Mouse (Mus musculus) heart, postnatal 4 days (tissue): Measurements from ENCODE around the gene Ppp1r14a. TPM values are rescaled to one million over a fixed set of nuclear protein-coding genes. Genes with fewer than 3 reads are reported as not detected.
A peak's percentile ranks its signal among the peaks of the same experiment; 100 is the strongest.

ENCODE experiments used
- DNase-seq: peaks from one replicate; pipeline ENCODE4 v3.0.0; 2021
- total RNA-seq, 2 experiments: library from RNA; stranded (reverse); gene quantifications; 2 replicates each; pipeline ENCODE4 v1.2.3; 2021

Gene Ppp1r14a
- total RNA-seq, 2 experiments from 2014 or later = 22.8 to 24.7 TPM

DNA sequence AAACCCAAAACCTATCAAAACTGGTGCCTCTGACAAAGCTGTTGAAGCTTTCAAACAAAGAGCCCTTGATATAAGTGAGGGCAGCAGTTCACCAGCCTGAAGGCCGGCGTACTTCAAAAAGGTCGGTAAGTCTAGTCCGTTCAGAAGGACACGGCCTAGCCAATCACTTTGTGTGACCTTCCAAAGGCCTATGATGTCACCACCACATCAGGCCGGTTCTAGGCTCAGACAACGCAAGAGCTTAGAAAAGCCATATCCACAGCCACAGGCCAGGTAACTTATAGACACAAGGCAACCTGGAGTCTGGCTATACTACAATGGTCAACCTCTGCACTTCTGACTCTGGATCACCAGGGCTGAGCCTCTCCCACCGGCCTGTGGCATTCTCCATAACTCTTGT lies 9.2 kb upstream of the Ppp1r14a start:
- no peak for DNase-seq

DNA sequence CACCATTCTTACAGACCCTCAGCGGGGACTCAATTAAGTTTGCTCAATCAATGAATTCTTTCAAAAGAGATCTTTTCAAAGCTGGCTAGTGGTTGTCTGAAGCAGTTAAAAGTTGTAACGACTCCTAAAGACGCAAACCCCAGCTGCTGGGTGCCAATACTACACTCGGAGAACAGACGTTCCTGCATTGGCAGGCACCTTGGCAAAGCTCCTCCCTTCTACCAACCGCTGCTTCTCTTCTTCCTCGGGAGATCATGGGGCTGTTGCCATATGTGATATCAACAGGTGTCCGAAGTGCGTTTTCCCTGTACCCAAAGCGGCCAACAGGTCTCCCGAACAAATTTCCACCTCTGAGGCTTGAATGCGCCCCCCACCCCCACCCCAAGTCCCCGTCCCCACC lies 8.3 kb upstream of the Ppp1r14a start:
- no peak for DNase-seq

DNA sequence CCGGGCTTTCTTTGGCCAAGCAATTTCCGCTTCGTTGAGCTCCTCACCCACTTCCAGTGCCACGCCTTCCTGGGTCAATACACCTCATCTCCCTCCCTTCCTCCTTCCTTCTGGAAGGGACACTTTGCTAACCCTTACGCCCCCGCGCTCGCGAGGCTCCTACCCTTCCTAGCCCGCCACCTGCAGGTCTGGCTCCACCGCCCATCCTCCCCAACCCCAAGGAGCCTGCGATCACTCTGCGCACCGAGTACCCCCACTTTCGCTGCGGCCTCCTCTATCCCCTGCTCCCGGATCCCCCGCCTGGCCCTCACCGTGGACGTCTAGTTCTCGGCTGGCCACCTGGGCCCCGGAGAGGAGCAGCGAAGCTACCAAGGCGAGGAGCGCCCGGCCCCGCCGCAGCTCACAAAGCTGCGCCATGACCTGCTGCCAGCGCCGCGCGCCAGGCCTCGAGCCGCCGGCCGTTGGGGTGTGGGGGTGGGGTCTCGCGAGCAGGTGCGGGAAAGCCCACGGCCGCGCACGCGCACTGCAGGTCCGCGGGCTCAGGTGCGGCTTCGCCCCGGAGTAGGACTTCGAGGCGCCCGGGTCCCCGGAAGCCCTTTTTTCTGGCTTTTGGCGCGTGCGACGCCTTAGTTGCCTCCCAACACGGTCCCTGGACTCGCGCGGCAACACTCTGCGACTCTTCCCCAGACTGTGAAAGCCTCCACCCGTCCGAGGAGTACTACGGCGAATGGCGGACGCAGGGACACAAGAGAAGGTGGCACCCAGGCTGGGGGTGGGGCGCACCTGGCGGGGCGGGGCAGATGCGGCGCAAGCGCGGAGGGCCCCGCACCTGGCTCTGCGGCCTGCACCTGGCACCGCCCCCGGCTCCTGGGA lies 7.7 kb upstream of the Ppp1r14a start, which contains the start of gene Spint2:
Gene Spint2, minus strand, starts transcription at position 712 of the 873 bp plus-strand sequence.
- DNase-seq = peak; percentile 68

DNA sequence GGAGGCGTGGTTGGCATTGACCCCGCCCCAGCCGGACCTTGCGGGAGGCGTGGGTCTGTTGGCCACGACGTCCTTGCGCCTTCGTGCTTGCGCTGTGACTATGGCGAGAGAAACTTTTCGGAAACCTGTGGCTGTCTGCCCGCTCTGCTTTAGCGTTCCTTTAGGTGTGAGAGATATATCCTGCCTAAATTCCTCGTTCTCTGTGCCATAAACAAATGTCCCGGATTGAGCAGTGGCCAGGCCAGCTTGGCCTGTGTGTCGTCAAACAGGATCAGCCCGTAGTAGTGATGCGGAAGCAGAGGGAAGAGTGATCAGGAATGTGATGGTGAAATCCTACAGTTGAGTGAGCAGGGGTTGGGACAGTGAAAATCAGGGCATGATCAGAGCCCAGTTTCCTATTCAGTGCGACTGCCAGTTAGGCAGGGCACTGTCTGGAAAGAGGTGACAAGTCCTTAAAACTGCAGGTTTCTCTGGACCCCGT lies 7.0 kb upstream of the Ppp1r14a start:
- DNase-seq = no peak

DNA sequence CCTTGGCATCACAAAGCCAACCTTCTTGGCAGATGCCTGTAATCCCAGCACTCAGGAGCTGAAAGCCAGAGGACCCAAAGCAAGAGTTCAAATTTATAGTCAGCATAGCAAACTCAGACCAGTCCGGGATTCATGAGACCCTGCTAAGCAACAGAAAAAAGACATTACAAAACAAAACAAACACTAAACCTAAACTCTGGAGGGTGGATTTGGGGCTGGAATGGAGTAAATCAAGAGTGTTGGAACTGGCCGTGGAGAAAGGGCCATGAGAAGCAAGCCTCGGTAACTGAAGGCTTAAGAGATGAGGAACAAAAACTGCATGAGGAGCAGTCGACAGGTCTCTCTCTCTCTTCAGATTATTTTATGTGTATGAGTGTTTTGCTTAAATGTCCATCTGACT lies 5.2 kb upstream of the Ppp1r14a start:
- DNase-seq = no peak

DNA sequence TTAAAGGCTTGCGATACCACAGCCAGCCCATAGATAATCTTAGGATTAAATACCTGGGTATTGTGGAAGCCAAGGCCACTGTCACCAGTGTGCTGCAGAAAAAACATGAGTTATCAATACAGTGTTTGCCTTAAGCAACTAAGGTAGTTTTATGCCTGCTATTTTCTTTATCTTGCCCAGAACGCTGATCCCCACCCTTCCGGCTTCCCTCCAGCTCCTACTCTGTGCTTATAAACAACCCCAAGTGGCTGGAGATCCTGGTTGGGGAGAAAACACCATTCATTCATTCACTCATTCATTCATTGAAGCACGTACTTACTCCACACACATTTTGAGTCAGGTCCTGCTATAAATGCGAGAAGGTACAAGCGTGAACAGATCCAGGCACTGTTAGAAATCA lies 4.6 kb upstream of the Ppp1r14a start:
- no peak for DNase-seq

DNA sequence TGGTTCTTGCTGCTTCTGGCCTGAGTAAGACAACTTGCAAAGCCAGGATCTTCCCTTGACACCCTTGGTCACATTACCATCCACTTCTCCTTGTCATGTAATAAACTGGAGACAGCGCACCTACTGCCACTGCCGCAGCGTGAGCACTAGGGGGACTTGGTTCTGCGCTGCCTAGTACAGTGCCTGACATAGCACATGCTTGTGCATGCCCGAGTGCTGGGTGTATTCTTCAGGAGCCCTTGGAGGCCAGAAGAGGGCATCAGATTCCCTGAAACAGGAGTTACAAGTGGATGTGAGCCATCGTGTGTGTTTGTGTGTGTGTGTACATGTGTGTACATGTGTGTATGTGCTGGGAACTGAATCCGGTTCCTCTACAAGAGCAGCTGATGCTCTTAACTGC lies 1.6 kb upstream of the Ppp1r14a start:
- DNase-seq = no peak

DNA sequence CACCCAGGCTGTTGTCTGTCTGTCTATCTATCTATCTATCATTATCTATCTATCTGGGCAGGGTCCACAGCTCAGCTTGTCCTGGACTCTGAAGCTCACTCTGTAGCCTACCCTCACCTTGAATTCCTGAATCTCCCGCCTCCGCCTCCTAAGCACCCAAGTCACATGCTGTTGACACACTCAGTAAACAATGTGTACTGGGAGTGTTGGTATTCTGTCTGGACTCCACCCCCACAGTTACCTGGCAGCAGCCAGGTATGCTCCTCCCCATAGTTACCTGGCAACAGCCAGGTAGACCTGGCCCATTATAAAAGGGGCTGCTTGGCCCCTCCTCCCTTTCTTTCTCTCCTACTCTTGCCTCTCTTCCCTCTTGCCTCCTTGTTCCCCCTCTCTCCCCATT lies 1.0 kb upstream of the Ppp1r14a start:
- no peak for DNase-seq

DNA sequence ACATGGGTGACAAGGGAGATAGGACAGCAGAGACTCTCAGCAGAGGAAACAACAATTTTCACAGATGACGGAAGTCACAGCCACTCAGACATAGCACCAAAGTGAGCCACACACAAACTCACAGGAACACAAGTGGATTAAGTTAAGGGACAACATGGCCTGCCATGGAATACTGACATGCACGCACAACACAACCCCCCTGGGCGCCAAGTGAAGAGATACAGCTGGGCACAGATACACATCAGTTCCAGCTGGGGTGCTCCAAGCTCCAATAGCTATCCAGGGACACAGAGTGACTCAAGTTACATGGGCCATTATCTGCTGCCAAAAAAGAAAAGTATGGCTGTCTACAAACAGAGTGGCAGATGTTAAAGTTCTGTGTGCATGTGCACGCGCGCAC lies 748 bp downstream of the Ppp1r14a start:
- peak; percentile 33 for DNase-seq

DNA sequence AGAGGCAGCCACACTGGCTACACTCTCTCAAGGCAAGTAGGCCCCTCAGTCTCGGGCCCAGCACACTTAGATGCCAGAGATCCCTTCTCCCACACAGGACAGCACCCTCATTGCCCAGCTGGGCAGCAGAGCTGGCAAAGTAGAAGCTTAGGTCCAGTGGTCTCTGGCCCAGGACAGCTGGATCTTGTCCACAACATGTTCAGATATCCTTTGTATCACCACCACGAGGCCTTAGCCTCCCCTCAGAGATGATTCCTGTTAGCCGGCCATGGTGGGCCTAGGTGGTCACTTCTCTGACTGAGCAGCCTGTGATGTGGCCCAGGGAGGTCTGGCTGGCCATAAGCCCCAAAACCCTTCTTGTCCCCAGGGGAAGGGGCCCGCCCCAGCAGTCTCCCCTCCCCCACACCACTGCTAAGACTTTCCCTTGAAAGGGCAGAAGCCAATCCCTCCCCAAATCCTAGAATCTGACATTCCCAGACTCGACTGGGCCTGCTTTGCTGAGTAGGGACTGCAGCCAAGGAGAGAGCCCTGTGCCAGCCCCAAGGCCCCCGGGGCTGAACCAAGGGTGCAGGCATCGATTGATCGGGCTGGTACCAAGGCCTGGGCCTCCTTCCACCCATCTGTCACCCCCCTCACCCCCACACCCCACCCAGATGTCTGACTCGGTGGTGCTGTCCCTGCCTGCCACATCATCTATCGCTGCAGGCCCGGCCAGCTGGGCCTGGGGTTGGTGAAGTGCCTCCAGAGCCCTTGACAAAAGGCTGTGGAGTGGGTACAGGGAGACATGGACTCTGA lies 1.8 kb downstream of the Ppp1r14a start:
- DNase-seq = peak; percentile 33

DNA sequence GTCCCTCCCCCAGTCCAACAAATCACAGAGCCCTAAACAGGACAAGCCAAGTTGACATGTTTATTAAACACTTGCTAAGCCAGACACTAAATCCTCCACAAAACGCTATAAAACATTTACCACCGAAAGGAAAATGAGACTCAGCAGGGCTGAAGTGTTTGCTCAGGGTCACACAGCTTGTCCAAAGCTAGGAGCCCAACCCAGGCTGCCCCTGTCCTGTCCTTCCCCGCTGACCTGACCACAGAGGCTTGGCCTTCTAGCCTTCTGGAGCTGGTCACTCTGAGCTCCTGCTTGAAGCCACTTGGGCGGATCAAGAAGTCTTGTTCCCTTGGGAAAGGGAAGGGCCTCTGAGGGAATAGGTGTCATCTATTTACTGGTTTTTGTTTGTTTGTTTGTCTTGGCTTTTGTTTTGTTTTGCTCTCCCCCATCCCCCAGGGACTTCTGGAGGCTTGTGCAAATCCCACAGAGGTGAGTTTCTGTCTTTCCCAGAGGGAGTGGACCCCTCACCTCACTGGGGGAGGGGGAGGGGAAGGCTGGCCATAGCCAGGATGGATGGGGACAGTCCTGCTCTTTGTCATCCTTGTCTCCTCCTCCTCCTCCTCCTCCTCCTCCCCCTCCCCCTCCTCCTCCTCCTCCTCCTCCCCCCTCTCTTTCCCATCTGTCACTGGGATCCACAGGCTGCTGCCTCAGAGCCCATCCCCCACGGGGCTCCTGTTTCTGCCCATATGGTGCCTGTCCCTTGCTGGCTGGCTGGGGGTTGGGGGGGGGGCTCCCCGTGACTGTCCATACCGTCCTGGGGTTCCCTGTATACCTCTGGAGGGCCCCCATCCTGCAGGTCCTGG lies 2.7 kb downstream of the Ppp1r14a start:
- DNase-seq = peak; percentile 34

DNA sequence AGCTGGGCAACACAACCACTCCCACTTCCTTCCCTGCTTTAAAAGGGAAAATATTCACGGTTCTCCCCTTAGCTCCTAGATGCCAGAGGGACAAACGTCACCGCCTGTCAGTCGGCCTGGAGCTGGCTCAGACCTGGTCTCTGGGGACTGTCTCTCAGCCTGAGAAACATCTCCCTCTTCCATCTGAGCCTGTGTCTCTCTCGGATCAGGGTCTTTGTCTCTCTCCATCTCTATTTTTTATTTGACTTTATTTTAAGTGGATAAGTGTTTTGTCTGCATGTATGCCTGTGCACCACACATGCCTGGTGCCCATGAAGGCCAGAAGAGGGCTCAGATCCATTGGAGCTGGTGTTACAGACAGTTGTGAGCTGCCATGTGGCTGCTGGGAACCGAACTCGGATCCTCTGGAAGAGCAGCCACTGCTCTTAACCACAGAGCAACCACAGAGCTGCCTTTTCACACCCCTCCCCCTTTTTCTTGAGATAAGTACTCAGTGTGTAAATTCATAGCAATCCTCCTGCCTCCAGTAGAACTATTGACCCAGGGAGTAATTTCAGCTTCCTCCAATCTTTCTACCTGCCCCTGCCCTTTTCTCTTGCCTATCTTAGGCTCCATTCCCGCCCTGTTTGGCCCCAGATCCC lies 3.5 kb downstream of the Ppp1r14a start:
- DNase-seq = peak; percentile 59

DNA sequence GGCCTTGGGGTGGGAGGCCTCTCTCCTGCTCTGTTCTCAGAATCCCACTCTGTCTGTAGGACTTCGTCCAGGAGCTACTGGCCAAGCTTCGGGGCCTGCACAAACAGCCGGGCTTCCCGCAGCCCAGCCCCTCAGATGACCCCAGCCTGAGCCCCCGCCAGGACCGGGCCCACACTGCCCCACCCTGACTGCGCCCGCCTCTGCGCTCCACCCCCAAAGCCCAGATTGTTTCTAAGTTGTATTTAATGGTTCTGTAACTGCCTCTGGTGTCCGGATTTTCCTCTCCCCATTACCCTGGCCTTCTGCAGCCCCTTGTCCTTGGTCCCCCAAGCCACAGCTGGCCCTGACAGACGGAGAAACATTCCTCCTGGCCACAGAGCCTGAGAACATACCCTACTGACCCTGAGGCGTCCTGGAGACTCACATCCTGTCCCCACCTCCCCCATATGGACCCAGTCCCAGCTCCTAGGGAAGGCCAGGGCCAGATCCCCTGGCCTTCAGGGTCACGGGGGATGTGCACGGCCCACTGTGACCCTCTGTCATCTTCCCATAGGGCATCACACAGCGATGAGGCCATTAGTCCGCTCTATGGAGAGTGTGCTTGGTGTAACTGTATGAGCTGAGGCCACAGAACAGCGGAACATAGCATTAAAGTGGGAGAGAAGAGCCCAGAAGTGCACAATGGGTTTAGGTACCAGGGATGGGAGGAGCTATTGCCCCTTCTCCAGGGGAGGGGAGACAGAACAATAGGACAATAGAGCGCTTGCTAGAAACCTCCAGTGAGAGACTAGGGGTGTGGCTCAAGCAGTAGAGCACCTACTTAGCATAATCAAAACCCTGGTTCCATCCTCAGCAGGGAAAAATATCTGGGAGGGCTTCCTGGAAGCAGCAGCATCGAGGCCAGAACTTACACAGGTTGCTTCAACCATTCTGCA lies 4.3 kb downstream of the Ppp1r14a start:
- DNase-seq = peak; percentile 68

DNA sequence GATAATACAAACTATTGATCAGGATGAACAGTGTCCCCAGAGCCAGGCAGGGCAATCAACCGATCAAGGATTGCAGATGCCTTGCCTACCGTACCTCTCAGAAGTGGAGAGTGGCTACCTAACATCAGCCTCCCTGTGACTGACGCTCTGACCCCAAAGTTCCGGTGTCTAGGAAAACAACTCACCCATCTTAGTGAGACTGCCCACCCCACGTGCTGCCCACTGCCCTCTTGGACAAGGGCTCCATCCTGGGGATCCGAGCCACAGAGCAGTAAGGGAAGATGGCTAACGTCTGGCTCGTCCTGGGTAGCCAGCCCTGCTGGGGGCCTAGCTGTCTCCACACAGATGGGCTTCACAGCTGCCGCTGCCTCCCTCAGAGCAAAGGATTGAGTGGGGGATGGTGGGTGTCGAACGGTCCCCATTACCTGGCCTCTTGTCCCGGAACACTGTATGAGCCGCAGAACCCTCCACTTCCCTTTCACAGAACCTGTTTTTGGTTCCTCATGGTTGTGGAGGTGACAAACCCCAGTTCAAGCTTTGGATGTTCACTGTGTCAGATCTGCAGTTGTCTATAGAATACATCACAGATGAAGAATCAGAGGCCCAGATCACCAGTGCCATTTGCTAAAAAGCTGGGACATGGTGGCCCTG lies 5.1 kb downstream of the Ppp1r14a start:
- DNase-seq = no peak

DNA sequence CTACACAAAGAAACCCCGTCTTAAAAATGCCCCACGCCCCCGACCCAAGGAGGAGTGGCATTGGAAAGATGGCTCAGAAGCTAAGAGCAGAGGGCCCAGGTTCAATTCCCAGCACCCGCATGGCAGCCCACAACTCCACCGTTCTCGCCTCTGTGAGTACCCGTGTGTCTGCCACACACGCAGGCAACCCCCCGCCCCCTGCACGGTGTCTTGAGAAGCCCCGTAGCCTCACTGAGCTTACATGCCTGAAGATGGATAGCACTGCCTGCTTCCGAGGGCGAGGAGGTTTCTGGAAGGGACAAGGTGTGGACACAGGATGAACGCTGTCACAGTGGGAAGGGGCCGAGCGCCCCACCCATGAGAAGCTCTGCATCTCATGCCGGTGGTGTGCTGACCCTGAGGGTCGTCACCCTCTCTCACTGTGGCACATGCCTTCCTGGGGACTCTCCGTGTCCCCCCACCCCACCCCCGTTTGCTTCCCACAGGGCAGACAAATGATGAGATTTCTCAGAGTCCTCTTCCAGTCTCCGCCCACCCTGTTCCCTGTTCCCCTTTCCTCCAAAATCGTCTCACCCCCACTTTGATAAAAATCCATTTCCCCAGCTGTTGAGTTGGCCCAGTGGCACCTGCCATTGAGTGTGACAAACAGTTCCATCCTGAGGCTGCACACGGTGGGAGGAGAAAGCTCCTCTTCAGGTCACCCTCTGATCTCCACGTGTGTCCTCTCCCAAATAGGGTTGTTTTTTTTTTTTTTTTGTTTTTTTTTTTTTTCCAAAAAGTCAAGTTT lies 6.9 kb downstream of the Ppp1r14a start:
- no peak for DNase-seq

DNA sequence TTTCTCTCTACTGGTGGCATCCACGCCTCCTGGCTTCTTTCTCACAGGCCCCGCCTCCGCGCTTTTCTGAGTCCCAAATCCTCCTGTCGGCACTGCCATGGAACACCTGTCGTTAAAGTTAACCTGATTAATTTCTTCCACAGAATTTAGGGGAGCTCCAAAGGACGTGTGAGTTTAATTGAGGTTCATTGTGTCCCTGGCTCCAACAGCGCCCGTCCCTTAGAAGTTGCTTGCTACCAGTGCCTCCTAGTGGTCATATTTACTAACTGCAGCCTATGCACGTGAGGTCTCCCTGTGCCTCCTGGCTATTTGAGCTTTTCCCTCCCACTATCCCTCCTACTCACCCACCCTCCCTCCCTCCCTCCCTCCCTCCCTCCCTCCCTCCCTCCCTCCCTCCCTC lies 7.9 kb downstream of the Ppp1r14a start:
- peak; percentile 80 for DNase-seq

DNA sequence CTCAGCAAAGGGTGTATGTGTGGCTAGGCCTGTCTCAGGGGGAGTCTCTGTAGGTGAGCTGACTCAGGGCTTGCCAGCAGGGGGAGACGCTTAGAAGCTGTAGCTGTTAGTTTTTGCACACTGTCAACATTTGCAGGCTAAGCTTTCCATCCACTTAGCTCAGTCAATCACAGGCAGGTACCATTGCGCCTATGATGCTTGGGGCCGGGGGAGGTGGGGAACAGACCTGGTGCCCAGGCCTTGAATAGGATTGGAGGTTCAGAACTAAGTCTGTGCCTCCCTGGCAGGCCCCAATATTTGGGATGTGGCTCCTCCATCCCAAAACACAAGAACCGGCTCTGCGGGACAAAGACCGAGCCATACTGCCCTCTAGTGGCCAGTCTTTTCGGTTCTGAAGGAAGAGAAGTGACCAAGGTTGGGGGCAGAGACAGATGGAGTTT lies 12.0 kb downstream of the Ppp1r14a start:
- DNase-seq = peak; percentile 85

DNA sequence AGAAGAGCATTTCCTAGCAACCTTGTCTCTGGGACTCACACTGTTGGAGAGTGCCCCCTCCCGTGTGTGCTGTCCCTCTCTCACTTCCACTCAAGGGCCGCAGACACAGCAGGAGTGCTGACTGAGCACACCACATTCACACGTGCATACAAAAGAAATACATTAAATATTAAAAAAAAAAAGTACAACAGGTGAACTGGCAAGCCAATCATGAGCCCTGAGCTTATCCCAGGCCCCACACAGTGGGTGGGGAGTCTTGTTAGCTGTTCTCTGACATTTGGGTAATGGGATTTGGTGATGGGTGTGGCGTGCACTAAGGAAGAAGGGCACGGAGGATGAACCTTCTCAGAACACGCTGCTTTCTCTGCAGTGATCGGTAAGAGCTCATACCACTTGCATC lies 13.5 kb downstream of the Ppp1r14a start:
- DNase-seq = no peak

DNA sequence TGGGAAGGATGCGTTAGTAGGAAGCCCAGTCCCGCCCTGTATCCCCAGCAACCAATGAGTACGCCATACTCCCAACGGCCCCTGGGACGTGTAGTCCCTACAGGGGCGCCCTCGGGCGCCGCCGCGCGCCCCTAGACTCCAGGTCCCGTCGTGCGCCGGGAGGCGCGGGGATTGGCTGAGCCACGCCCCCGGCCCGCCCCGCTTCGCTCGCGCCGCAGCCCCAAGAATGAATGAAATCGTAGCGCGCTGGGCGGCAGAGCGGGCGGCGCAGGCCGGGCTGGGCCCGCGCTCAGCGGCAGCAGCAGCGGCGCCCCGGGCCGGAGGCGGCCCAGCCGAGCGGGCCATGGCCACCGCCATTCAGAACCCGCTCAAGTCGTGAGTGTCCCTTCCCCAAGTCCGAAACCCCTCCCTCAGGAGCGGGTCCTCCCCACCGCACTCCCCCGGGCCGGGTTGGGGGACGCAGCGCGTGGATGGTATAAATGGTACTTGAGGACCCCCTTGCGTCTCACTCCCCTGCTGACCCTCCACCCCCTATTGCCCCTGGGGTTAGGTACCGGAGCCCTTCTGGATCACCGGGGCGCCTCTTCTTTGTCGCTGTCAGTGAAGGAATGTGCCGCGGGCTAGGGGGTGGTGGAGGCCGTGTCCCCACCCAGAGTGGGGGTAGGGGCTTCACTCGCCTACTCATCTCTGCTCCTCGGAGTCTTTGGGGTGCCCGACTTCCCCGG lies 14.8 kb downstream of the Ppp1r14a start, which contains the start of gene Dpf1:
Gene Dpf1, plus strand, starts transcription at position 214 of the 725 bp plus-strand sequence.
- DNase-seq = peak; percentile 85
